Mouse (Mus musculus): ENCODE results near the gene Nek1. TPM values are rescaled to one million over a fixed set of nuclear protein-coding genes. Genes with fewer than 3 reads are reported as not detected.
A peak's percentile ranks its signal among the peaks of the same experiment; 100 is the strongest.

Gene Nek1
- total and polyA plus RNA-seq, 2 experiments from 2014 or later: 3.1 to 6.3 TPM

DNA sequence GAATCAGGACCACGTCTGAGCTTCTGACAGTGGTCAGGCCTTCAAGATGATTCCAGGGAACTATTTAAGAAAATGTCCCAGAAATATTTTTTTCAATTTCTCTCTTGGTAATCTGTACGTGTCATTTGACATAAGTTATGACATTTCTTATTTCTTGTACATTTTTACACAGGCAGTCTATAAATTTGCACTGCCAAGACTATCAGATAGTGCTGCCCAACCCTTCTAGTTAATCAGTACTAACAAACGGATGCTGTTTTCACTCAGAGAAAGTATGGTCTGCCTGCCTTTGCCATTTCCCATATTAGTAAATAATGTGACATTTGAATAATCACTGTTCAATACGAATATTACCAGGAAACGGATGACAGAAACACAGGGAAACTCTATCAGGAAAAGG is 40.2 kb upstream of the Nek1 start:
- no peaks in the 10 kb centered on the region for H3K9me3 ChIP-seq (replicated peaks; ENCODE audit: control insufficient read depth, low read length)
- H3K9ac ChIP-seq (replicated peaks; ENCODE audit: low read depth, low read length): 0 out of 2 replicates have a peak overlapping the region, but pooled peaks have one; percentile 33
- H3K4me2 ChIP-seq (ENCODE audit: low read depth, low read length): peak overlapping the region; percentile 54
- 44% methylated on average over 5 of the region's 5 CpGs for whole genome bisulfite sequencing
- peak overlapping the region; percentile 27 for H3K4me3 ChIP-seq (ENCODE audit: low read depth, low read length)
- peaks cover 14% of the 10 kb centered on the region; the same call in 1 of the 2 replicates for H3K4me1 ChIP-seq (ENCODE audit: control insufficient read depth, insufficient read depth)
- ATAC-seq (ENCODE audit: insufficient read depth, low read depth) (no peak), DNase-seq (ENCODE audit: low spot score) (no peak)
- no peaks in the 10 kb centered on the region for H3K27me3 ChIP-seq (ENCODE audit: control insufficient read depth, insufficient read depth, low read length)
- TF ChIP-seq EP300 (IDR thresholded peaks at IDR 0.05; ENCODE audit: low read depth) (no peak), CTCF (IDR thresholded peaks at IDR 0.05; ENCODE audit: low read depth) (no peak)
- no peaks in the 10 kb centered on the region for H3K36me3 ChIP-seq (replicated peaks; ENCODE audit: control insufficient read depth, insufficient read depth, low read length)
- peak overlapping the region; percentile 60 for H3K27ac ChIP-seq (ENCODE audit: low read depth)

GRCm38 (mm10) chr8:60954281-60955014 is 38.5 kb upstream of the Nek1 start:
- WGBS: 2% methylated on average over 15 of the region's 15 CpGs

DNA sequence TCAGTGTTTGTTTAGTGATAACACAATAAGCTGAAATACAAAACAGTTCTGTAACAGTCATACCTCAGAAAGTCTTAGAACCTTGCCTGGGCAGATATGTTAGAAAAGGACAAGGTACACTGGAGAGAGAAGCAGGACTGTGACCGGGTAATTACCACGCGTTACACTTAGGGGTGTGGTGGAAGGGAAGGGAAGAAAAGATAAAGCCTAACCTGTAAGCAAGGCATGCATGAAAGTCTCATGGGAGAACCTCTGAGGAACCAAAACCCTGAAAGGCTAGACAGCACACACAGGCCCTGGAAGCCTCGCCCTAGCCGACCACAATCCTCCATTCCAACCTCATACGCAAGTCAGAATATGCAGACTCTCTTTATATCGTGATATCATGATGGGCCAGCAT is 36.1 kb upstream of the Nek1 start:
- Histone ChIP-seq H3K4me1 (ENCODE audit: control insufficient read depth, insufficient read depth) (peaks cover 8% of the 10 kb centered on the region; the same call in 1 of the 2 replicates), H3K4me3 (ENCODE audit: low read depth, low read length) (no peak overlapping the region), H3K4me2 (ENCODE audit: low read depth, low read length) (no peak overlapping the region), H3K9me3 (replicated peaks; ENCODE audit: control insufficient read depth, low read length) (no peaks in the 10 kb centered on the region), H3K9ac (replicated peaks; ENCODE audit: low read depth, low read length) (no peak overlapping the region), H3K36me3 (replicated peaks; ENCODE audit: control insufficient read depth, insufficient read depth, low read length) (no peaks in the 10 kb centered on the region), H3K27ac (ENCODE audit: low read depth) (no peak overlapping the region), H3K27me3 (ENCODE audit: control insufficient read depth, insufficient read depth, low read length) (no peaks in the 10 kb centered on the region)
- TF ChIP-seq CTCF (IDR thresholded peaks at IDR 0.05; ENCODE audit: low read depth) (no peak), EP300 (IDR thresholded peaks at IDR 0.05; ENCODE audit: low read depth) (no peak)
- ATAC-seq (ENCODE audit: insufficient read depth, low read depth): no peak
- WGBS: 83% methylated on average over 7 of the region's 7 CpGs
- no peak for DNase-seq (ENCODE audit: low spot score)

More at GRCm38 (mm10) chr8:60954281-60955014, 38.5 kb upstream of the Nek1 start:
- no peak for TF ChIP-seq EP300 (IDR thresholded peaks at IDR 0.05; ENCODE audit: low read depth)
- TF ChIP-seq CTCF (IDR thresholded peaks at IDR 0.05; ENCODE audit: low read depth): no peak
- DNase-seq (ENCODE audit: low spot score) (peak; percentile 98), ATAC-seq (ENCODE audit: insufficient read depth, low read depth) (peak; percentile 98)
- peak overlapping the region; percentile 58 for H3K9ac ChIP-seq (replicated peaks; ENCODE audit: low read depth, low read length)
- no peaks in the 10 kb centered on the region for H3K9me3 ChIP-seq (replicated peaks; ENCODE audit: control insufficient read depth, low read length)
- peak overlapping the region; percentile 91 for H3K27ac ChIP-seq (ENCODE audit: low read depth)
- H3K4me1 ChIP-seq (ENCODE audit: control insufficient read depth, insufficient read depth): peaks cover 14% of the 10 kb centered on the region; the same call in 1 of the 2 replicates
- H3K4me2 ChIP-seq (ENCODE audit: low read depth, low read length): peak overlapping the region; percentile 69
- H3K4me3 ChIP-seq (ENCODE audit: low read depth, low read length): peak overlapping the region; percentile 57
- H3K36me3 ChIP-seq (replicated peaks; ENCODE audit: control insufficient read depth, insufficient read depth, low read length): no peaks in the 10 kb centered on the region
- H3K27me3 ChIP-seq (ENCODE audit: control insufficient read depth, insufficient read depth, low read length): no peaks in the 10 kb centered on the region

DNA sequence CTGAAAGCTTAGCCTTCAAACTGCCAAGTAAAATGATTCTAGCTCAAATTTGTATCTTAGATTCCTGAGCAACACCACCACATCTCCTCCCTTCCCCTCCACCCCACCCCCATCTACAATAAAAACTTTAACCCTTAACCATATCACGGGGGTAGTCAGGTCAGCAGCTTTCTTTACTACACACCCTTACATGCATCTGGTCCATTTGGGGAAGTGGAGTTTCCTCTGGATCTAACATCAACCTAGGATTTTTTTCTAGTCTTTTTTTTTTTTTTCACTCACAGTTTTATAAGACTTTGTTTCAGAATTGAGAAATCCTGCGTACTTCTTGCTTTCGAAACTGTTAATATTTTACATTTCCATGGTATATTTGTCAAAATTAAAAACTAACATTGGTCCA is 30.2 kb upstream of the Nek1 start:
- DNase-seq (ENCODE audit: low spot score) (no peak), ATAC-seq (ENCODE audit: insufficient read depth, low read depth) (no peak)
- Histone ChIP-seq H3K9me3 (replicated peaks; ENCODE audit: control insufficient read depth, low read length) (no peaks in the 10 kb centered on the region), H3K4me3 (ENCODE audit: low read depth, low read length) (no peak overlapping the region), H3K9ac (replicated peaks; ENCODE audit: low read depth, low read length) (no peak overlapping the region), H3K27ac (ENCODE audit: low read depth) (no peak overlapping the region), H3K4me2 (ENCODE audit: low read depth, low read length) (no peak overlapping the region), H3K4me1 (ENCODE audit: control insufficient read depth, insufficient read depth) (peaks cover 14% of the 10 kb centered on the region), H3K36me3 (replicated peaks; ENCODE audit: control insufficient read depth, insufficient read depth, low read length) (no peaks in the 10 kb centered on the region), H3K27me3 (ENCODE audit: control insufficient read depth, insufficient read depth, low read length) (no peaks in the 10 kb centered on the region)
- WGBS: 93% methylated on average over 3 of the region's 3 CpGs
- TF ChIP-seq CTCF (IDR thresholded peaks at IDR 0.05; ENCODE audit: low read depth) (no peak), EP300 (IDR thresholded peaks at IDR 0.05; ENCODE audit: low read depth) (no peak)

- Histone ChIP-seq H3K4me3 (ENCODE audit: low read depth, low read length) (no peak overlapping the region), H3K4me2 (ENCODE audit: low read depth, low read length) (no peak overlapping the region), H3K27ac (ENCODE audit: low read depth) (no peak overlapping the region), H3K9me3 (replicated peaks; ENCODE audit: control insufficient read depth, low read length) (no peaks in the 10 kb centered on the region), H3K36me3 (replicated peaks; ENCODE audit: control insufficient read depth, insufficient read depth, low read length) (no peaks in the 10 kb centered on the region), H3K4me1 (ENCODE audit: control insufficient read depth, insufficient read depth) (peaks cover 14% of the 10 kb centered on the region), H3K9ac (replicated peaks; ENCODE audit: low read depth, low read length) (no peak overlapping the region), H3K27me3 (ENCODE audit: control insufficient read depth, insufficient read depth, low read length) (no peaks in the 10 kb centered on the region)
- 64% methylated on average over 2 of the region's 2 CpGs for WGBS
- ATAC-seq (ENCODE audit: insufficient read depth, low read depth): no peak
- DNase-seq (ENCODE audit: low spot score): no peak
- TF ChIP-seq CTCF (IDR thresholded peaks at IDR 0.05; ENCODE audit: low read depth): no peak
- TF ChIP-seq EP300 (IDR thresholded peaks at IDR 0.05; ENCODE audit: low read depth): no peak
These were observed 29.1 kb upstream of the Nek1 start for GRCm38 (mm10) chr8:60963931-60964330.

Measured in heart, postnatal 0 days (tissue).